Mouse (Mus musculus): Measurements from ENCODE around the gene Arsg.

DNA sequence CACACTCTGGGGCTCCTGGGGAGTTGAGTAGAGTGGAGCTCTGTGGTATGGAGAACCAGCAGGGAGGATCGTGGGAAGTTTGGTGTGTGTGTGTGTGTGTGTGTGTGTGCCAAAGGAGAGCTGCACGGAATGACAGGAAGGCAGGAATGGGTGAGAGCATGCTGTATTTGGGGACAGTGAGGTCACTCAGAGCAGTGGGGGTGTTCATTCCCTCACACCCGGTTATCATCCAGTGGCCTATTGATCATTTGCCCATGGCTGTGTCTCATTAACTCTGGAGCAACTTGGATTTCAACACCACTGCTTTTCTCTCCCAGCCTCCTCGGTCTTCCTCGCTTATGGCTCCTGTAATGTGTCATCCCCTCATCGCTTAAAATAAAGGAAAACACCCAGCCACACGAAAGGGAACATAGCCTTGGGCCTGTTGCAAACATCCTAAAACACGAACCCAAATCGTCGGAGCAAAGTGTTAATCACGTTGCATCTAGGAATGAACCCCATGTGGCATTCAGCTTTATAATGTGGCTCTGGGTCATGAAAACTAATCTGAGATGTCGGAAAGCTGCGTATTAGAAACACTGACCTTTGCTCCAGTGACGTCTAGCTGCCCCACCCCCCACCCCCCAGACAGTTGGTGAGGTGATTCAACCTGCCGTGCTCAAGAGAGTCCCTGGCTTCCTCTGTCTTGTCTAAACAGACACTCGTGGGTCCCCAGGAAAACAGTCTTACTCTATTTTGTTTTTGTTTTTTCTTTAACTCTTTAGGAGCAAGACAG lies 4.6 kb downstream of the Arsg start:
- TF ChIP-seq CTCF (IDR thresholded peaks at IDR 0.05; ENCODE audit: low read depth) (no peak), EP300 (IDR thresholded peaks at IDR 0.05; ENCODE audit: low read depth) (no peak)
